11 mouse cellular contexts compared by ENCODE assay signal in genomic region chr9:63144502-63145248, GRCm38 (mm10). TPM values are rescaled to one million over a fixed set of nuclear protein-coding genes. Genes with fewer than 3 reads are reported as not detected.
DNase-seq lines count a peak whose midpoint lies in the region; ATAC-seq and TF ChIP-seq lines count a peak whose summit lies in the region.
"Had no signal": no experiment of that assay in that cellular context is flagged by ENCODE, and none has a peak within 500 bp of the region (broad histone marks: within the 10 kb centered on the region; RNA-seq: fewer than 3 reads in every experiment).

No protein-coding gene starts in this region.

- H3K4me1 ChIP-seq in lung, postnatal 0 days (ENCODE audit: insufficient read depth, low read depth, low read length), result peaks cover 5% of the 10 kb centered on the region
- H3K4me1 ChIP-seq in limb, embryonic 14.5 days (ENCODE audit: control insufficient read depth, insufficient read depth, low read length), result peaks cover 25% of the 10 kb centered on the region
- H3K4me1 ChIP-seq in stomach, embryonic 15.5 days, result peaks cover 58% of the 10 kb centered on the region

- H3K9me3 ChIP-seq in lung, postnatal 0 days (ENCODE audit: low read length), result no peaks in the 10 kb centered on the region
- H3K9me3 ChIP-seq in limb, embryonic 14.5 days (ENCODE audit: control insufficient read depth, low read length), result no peaks in the 10 kb centered on the region
- H3K9me3 ChIP-seq in stomach, embryonic 15.5 days, result no peaks in the 10 kb centered on the region

- peaks cover 96% of the 10 kb centered on the region for H3K27me3 ChIP-seq in lung, postnatal 0 days (replicated peaks; ENCODE audit: insufficient read depth, low read length)
- H3K27me3 ChIP-seq in limb, embryonic 14.5 days (ENCODE audit: control insufficient read depth, insufficient read depth, low read length), result peaks cover 96% of the 10 kb centered on the region
- H3K27me3 ChIP-seq in stomach, embryonic 15.5 days (replicated peaks), result peaks cover 98% of the 10 kb centered on the region

- peak; percentile 31 for DNase-seq in adrenal gland, adult 2 months
- no peak for DNase-seq in adrenal gland, postnatal 4 days (ENCODE audit: low spot score in 2 of 2)
- no peak for DNase-seq in lung, postnatal 0 days (ENCODE audit: low spot score)
- DNase-seq in lung, postnatal 10 days, result no peak
- DNase-seq in limb, embryonic 14.5 days (ENCODE audit: low spot score), result no peak
- no peak for DNase-seq in ovary, adult 18-20 months (ENCODE audit: low spot score)
- DNase-seq in embryo, embryonic 9.5 days (ENCODE audit: extremely low spot score), result no peak

- no peaks in the 10 kb centered on the region for H3K36me3 ChIP-seq in lung, postnatal 0 days (ENCODE audit: insufficient read depth, low read length)
- H3K36me3 ChIP-seq in limb, embryonic 14.5 days (ENCODE audit: control insufficient read depth, insufficient read depth, low read length), result no peaks in the 10 kb centered on the region
- H3K36me3 ChIP-seq in stomach, embryonic 15.5 days, result no peaks in the 10 kb centered on the region

- no peak for TF ChIP-seq POLR2A in limb, embryonic 14.5 days (IDR thresholded peaks at IDR 0.05; ENCODE audit: borderline replicate concordance, extremely low read depth, insufficient read depth, insufficient read length)

- TF ChIP-seq CTCF in lung, postnatal 0 days (IDR thresholded peaks at IDR 0.05), result no peak

- no peak for ATAC-seq in lung, postnatal 0 days
- ATAC-seq in limb, embryonic 14.5 days (ENCODE audit: low FRiP score, low read depth), result no peak
- ATAC-seq in stomach, embryonic 15.5 days (ENCODE audit: insufficient read depth, low FRiP score, low read depth), result no peak
- ATAC-seq: activated CD4-positive, CD25-positive, alpha-beta regulatory T cell, adult 4 months had no signal

- peak overlapping the region; percentile 28; the same call in 1 of the 2 replicates for H3K4me2 ChIP-seq in lung, postnatal 0 days (replicated peaks; ENCODE audit: low read depth, low read length)
- peak overlapping the region; percentile 26 for H3K4me2 ChIP-seq in limb, embryonic 14.5 days (replicated peaks; ENCODE audit: low read depth, low read length, severe bottlenecking)
- peak overlapping the region; percentile 26 for H3K4me2 ChIP-seq in stomach, embryonic 15.5 days

- H3K4me3 ChIP-seq in lung, postnatal 0 days (ENCODE audit: low read depth, low read length), result peak overlapping the region; percentile 12; the same call in 1 of the 2 replicates
- H3K4me3 ChIP-seq in limb, embryonic 14.5 days (replicated peaks; ENCODE audit: low read length), result peak overlapping the region; percentile 23
- H3K4me3 ChIP-seq in stomach, embryonic 15.5 days (replicated peaks), result peak overlapping the region; percentile 18
- H3K4me3 ChIP-seq: erythroblast, embryonic 14.5 days had no signal

- 3% methylated on average over 66 of the region's 80 CpGs for WGBS in lung, postnatal 0 days
- WGBS in limb, embryonic 14.5 days, result 2% methylated on average over 60 of the region's 80 CpGs
- WGBS in stomach, embryonic 15.5 days, result 1% methylated on average over 80 of the region's 80 CpGs

- no peak overlapping the region for H3K9ac ChIP-seq in lung, postnatal 0 days (replicated peaks; ENCODE audit: low read depth)
- H3K9ac ChIP-seq in limb, embryonic 14.5 days (ENCODE audit: low read depth, low read length, severe bottlenecking), result no peak overlapping the region
- no peak overlapping the region for H3K9ac ChIP-seq in stomach, embryonic 15.5 days

- no peak overlapping the region for H3K27ac ChIP-seq in lung, postnatal 0 days (ENCODE audit: low read length)
- H3K27ac ChIP-seq in limb, embryonic 14.5 days (replicated peaks; ENCODE audit: low read depth, low read length), result no peak overlapping the region
- H3K27ac ChIP-seq in stomach, embryonic 15.5 days, result no peak overlapping the region

- TF ChIP-seq EP300 in lung, postnatal 0 days (IDR thresholded peaks at IDR 0.05), result no peak

RNA-seq across cellular contexts. Expression of gene Skor1, which starts 4.1 kb away (rescaled TPM):
- under 1 TPM in 1 of 2 experiments, not detected in 1; 0.14 TPM for total RNA-seq in adrenal gland, adult 2 months (2021)
- 0.04 and 0.11 TPM in 2 replicates for polyA plus RNA-seq in adrenal gland, adult 2 months (2012; rRNA removed)
- under 1 TPM; 0.23 to 0.34 TPM for total RNA-seq in adrenal gland, postnatal 4 days (2021)
- polyA plus RNA-seq in lung, postnatal 0 days (2015; fragmentation: Nextera tagmentation; extraction: Ambion mirVana), result 0.04 TPM in 1 of 2 replicates, not detected in the other
- 0.11 and 0.24 TPM in 2 replicates for polyA plus RNA-seq in limb, embryonic 14.5 days (2012; rRNA removed)
- polyA plus RNA-seq in limb, embryonic 14.5 days (2014; fragmentation: Nextera tagmentation; extraction: Ambion mirVana), result 0.08 TPM in 1 of 2 replicates, not detected in the other
- 0.05 TPM in 1 of 2 replicates, not detected in the other for polyA plus RNA-seq in stomach, embryonic 15.5 days (2015; fragmentation: Nextera tagmentation; extraction: Ambion mirVana)
- polyA plus RNA-seq: activated CD4-positive, CD25-positive, alpha-beta regulatory T cell, adult 4 months; liver, embryonic 16.5 days had no signal
